Mouse (Mus musculus) small intestine, adult 2 months (tissue): Measurements from ENCODE around the gene Usp24. TPM values are rescaled to one million over a fixed set of nuclear protein-coding genes. Genes with fewer than 3 reads are reported as not detected.

Source experiments
- H3K27ac ChIP-seq: fragments of 200-500 bp; 2 replicates; pipeline ENCODE4 v1.5.1; 2012; ENCODE audit warnings: low read depth, low read length, control low read depth, inconsistent platforms; ENCODE audit not compliant: insufficient read depth
- H3K27me3 ChIP-seq: fragments of 200-500 bp; 2 replicates; pipeline ENCODE4 v1.6.1; 2012; ENCODE audit warnings: mild to moderate bottlenecking, moderate library complexity, low read length, inconsistent platforms; ENCODE audit not compliant: control insufficient read depth, insufficient read depth
- H3K36me3 ChIP-seq: fragments of 200-500 bp; 2 replicates; pipeline ENCODE4 v1.6.1; 2012; ENCODE audit warnings: mild to moderate bottlenecking, low read length, control low read depth, inconsistent platforms; ENCODE audit not compliant: control insufficient read depth, insufficient read depth
- H3K4me1 ChIP-seq: fragments of 200-500 bp; 2 replicates; pipeline ENCODE4 v1.6.1; 2012; ENCODE audit warnings: low read length, inconsistent platforms, mixed read lengths; ENCODE audit not compliant: control insufficient read depth, insufficient read depth, insufficient read length
- H3K4me3 ChIP-seq: fragments of 200-500 bp; 2 replicates; pipeline ENCODE4 v1.5.1; 2012; ENCODE audit warnings: low read depth, mild to moderate bottlenecking, control low read depth, inconsistent platforms, low read length, moderate library complexity
- CTCF ChIP-seq: fragments of 200-500 bp; IDR thresholded peaks from 2 replicates; pipeline ENCODE4 v1.5.1; 2012; ENCODE audit warnings: low read depth, mild to moderate bottlenecking, control low read depth, inconsistent platforms, low read length, moderate library complexity, mixed read lengths; ENCODE audit not compliant: insufficient replicate concordance, insufficient read length; ENCODE audit errors: extremely low read depth
- POLR2A ChIP-seq: fragments of 200-500 bp; IDR thresholded peaks from 2 replicates; pipeline ENCODE4 v1.6.1; 2012; ENCODE audit warnings: low read depth, mild to moderate bottlenecking, control low read depth, inconsistent platforms, low read length, moderate library complexity
- WGBS: fragments of 180-500 bp; shearing (Covaris S2); methylation state at CpG from one replicate; pipeline ENCODE4 v1.1.7; 2018; 5-methylcytosine and 5-hydroxymethylcytosine counted together
- polyA plus RNA-seq: library from polyadenylated mRNA; depleted of rRNA; stranded (reverse); fragments of >200 nt; gene quantifications from 2 replicates; pipeline ENCODE4 v1.2.3, GENCODE M21; 2012

Usp24 gene
- polyA plus RNA-seq, 1 experiment = 5.8 TPM

DNA sequence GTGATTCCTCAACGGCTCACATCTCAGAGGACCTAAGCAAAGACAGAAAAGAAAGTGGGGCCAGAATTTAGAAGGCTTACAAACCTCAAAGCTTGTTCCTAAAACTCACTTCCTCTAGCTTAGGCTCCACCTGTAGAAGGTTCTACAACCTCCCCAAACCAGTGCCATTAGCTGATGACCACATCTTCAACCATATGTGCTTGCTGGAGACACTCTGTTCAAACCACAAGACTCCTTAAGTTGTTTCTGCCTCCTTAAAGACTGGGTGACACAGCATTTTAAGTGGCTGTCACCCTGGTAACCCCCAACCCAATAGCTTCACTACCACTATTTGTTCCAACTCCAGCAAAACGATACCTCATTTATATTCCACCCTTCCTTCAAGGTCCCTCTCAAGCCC lies 25.8 kb upstream of the Usp24 start:
- Histone ChIP-seq H3K36me3 (no peaks in the 10 kb centered on the region), H3K27ac (no peak overlapping the region), H3K27me3 (no peaks in the 10 kb centered on the region), H3K4me1 (peaks cover 3% of the 10 kb centered on the region; the same call in 1 of the 2 replicates), H3K4me3 (no peak overlapping the region)
- WGBS = 73% methylated on average over 2 of the region's 2 CpGs
- no peak for TF ChIP-seq CTCF
- no peak for TF ChIP-seq POLR2A

DNA sequence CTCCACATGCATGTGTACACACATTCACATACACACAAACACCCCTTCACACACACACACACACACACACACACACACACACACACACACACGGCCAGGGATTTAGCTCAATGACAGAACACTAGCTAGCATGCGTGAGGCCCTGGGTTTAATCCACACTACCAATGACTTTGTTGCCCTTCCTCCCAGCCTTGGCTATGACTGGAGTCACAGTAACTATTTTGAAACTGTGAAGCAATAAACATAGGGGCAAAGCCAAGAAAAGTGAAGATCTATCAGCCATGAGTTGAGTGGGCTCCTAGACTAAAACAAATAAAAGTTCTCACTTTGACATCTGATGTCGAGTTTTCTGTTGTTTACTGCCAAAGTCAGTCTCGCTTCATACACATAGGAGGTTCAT lies 23.2 kb upstream of the Usp24 start:
- Histone ChIP-seq H3K36me3 (no peaks in the 10 kb centered on the region), H3K27me3 (no peaks in the 10 kb centered on the region), H3K4me1 (peaks cover 3% of the 10 kb centered on the region; the same call in 1 of the 2 replicates), H3K27ac (no peak overlapping the region), H3K4me3 (no peak overlapping the region)
- WGBS = 80% methylated on average over 4 of the region's 4 CpGs
- no peak for TF ChIP-seq POLR2A
- no peak for TF ChIP-seq CTCF

DNA sequence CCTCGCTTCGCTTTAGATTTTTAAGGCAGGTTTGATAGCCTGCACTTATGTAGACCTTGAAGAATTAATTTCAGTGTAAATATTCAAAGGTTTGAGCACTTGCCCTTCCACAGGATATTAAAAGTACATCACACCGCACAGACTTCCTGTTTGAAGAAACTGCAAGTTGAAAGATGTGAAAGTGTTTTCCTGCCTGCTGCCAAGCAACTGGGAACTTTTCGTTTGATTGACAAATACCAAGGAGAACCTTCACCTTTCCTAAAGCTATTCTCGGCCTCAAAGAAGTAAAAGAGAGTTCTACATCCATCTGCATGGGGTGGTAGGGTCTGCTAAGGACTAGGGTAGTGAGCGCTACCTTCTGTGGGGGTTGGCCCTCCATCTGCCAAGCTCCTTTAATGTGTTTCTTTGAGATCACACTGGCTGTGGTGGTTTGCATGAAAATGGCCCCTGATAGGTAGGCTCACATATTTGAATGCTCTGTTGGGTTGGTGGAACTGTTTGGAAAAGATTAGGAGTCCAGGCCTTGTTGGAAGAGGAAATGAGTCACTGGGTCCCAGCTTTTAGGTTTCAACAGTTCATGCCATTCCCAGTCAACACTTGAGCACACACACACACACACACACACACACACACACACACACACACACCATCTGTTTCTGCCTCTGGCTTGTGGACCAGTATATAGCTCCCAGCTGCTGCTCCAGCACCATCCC lies 22.5 kb upstream of the Usp24 start:
- no peak overlapping the region for H3K4me3 ChIP-seq
- WGBS = 75% methylated on average over 6 of the region's 6 CpGs
- no peak for TF ChIP-seq CTCF
- TF ChIP-seq POLR2A = no peak
- peaks cover 3% of the 10 kb centered on the region; the same call in 1 of the 2 replicates for H3K4me1 ChIP-seq
- H3K27ac ChIP-seq = no peak overlapping the region
- no peaks in the 10 kb centered on the region for H3K36me3 ChIP-seq
- H3K27me3 ChIP-seq = no peaks in the 10 kb centered on the region

DNA sequence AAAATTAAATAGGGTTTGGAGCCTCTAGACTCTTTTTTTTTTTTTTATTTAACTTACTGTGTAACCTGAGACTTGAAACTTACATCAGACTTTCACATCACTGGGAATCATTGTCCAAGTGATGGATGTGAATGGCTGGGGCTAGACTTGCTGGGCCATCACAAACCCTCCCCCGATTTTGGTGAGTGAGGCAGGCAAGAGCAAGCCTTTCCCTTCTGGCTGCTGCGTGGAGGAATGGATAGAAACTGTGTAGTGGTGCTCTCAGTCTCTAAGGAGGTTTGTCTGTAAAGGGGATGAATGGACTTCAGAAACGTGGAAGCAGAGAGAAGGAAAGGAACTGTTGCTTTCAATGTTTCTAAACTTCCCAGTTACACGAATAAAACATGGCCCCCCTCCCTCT lies 20.3 kb upstream of the Usp24 start:
- WGBS = 68% methylated on average over 4 of the region's 4 CpGs
- no peaks in the 10 kb centered on the region for H3K36me3 ChIP-seq
- no peaks in the 10 kb centered on the region for H3K27me3 ChIP-seq
- H3K27ac ChIP-seq = no peak overlapping the region
- peaks cover 3% of the 10 kb centered on the region; the same call in 1 of the 2 replicates for H3K4me1 ChIP-seq
- H3K4me3 ChIP-seq = no peak overlapping the region
- TF ChIP-seq POLR2A (no peak), CTCF (no peak)

DNA sequence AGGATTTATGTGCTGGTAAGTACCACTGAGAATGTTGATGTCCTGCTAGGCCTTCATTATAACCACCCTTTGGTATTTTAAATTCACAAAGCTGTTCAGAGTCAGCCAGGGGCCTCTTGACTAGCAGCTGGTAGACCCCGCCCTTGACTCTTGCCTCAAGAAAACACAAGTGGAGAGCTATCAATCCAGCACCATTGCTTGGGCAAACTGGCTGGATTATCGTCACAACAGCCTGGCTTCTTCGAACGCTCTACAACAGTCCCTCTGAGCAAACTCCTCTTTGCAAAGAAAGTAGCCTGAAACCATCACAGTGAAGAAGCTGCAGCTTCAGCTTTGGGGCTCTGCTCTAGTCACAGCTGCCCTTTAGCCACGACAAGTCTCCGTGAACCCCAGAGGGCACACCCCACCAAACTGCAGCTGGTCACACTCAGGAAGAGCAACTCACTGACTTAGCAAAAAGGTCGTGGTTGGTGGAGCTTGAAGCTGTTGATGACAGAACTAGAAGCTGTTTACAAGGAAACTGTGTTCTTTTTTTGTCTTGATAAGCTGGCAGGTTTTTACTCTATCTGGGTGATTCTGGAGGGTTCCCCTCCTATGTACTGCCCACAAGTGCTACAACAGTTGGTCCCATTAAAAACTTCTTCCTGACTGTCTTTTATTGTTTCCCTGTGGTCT lies 19.5 kb upstream of the Usp24 start:
- 81% methylated on average over 7 of the region's 7 CpGs for WGBS
- Histone ChIP-seq H3K27me3 (no peaks in the 10 kb centered on the region), H3K27ac (no peak overlapping the region), H3K4me1 (peaks cover 3% of the 10 kb centered on the region; the same call in 1 of the 2 replicates), H3K36me3 (no peaks in the 10 kb centered on the region), H3K4me3 (no peak overlapping the region)
- TF ChIP-seq CTCF (no peak), POLR2A (no peak)

DNA sequence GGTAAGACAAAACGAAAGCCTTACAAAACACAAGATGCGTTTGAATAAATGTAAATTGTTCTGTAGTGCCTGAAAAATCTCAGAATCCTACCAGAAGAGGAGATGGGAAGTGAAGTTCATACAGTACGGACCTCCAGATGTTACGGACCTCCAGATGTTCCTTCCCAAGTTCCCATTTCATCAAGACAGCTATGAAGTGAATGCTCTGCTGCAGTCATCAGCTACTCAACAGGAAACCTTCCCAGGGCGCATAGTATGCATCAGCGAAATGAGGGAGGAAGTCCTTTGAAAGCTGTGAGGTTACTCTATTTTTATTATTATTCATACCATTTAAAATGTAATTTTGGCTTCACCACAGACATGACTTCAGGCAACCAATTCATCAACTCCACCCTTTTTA lies 14.7 kb upstream of the Usp24 start:
- H3K4me1 ChIP-seq = no peaks in the 10 kb centered on the region

DNA sequence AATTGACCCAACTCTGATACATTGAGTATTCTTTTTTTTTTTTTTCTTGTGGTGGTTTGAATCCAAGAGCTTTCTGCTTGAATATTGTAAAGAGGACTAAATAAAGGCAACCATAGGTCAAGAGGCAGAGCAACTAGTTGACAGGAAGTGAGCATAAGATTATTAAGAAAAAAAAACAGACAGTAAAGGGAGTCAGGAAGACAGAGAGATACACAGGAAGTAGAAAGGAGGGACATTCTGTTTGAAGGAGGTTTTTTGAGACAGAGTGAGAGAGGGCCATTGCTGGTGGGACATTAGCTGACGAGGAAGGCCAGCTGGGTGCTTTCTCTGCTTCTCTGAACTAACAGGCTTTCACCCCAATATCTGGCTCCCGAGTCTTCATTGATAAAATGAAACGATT lies 7.9 kb upstream of the Usp24 start:
- no peaks in the 10 kb centered on the region for H3K27me3 ChIP-seq
- no peak overlapping the region for H3K27ac ChIP-seq
- no peaks in the 10 kb centered on the region for H3K36me3 ChIP-seq
- no peak overlapping the region for H3K4me3 ChIP-seq
- H3K4me1 ChIP-seq = no peaks in the 10 kb centered on the region
- TF ChIP-seq POLR2A (no peak), CTCF (no peak)
- WGBS = 98% methylated on average over 3 of the region's 3 CpGs

More for the DNA sequence above, 14.7 kb upstream of the Usp24 start:
- Histone ChIP-seq H3K4me3 (no peak overlapping the region), H3K27me3 (no peaks in the 10 kb centered on the region), H3K27ac (no peak overlapping the region), H3K36me3 (no peaks in the 10 kb centered on the region)
- TF ChIP-seq POLR2A (no peak), CTCF (no peak)
- 76% methylated on average over 6 of the region's 6 CpGs for WGBS
